Mouse (Mus musculus) megakaryocyte, embryonic 14.5 days (primary cell): Measurements from ENCODE around the gene Top2b.

ENCODE experiments used
- FLI1 ChIP-seq: IDR thresholded peaks from 2 replicates; pipeline ENCODE4 v1.6.1; 2012; ENCODE audit warnings: low read length, inconsistent platforms, mixed read lengths
- GATA1 ChIP-seq: IDR thresholded peaks from 3 replicates; pipeline ENCODE4 v1.6.1; 2012; ENCODE audit warnings: mixed read lengths, low read length, inconsistent platforms, borderline replicate concordance

GRCm38 (mm10) chr14:16384783-16385182, 19.8 kb downstream of the Top2b start:
- TF ChIP-seq GATA1 (no peak), FLI1 (no peak)
